Mouse (Mus musculus): ENCODE measurements around the gene Ipo7.
"Not testable (repeated sequence)": the region's sequence is repeated elsewhere in the genome, so short reads cannot be mapped to it uniquely, and the experiment has no call there.

Gene Ipo7

GRCm38 (mm10) chr7:110018117-110018630, at the start of gene Ipo7:
Gene Ipo7 (plus strand): TSS chr7:110018274.
- in situ Hi-C loops (cut with MboI, MseI): no loop called here

DNA sequence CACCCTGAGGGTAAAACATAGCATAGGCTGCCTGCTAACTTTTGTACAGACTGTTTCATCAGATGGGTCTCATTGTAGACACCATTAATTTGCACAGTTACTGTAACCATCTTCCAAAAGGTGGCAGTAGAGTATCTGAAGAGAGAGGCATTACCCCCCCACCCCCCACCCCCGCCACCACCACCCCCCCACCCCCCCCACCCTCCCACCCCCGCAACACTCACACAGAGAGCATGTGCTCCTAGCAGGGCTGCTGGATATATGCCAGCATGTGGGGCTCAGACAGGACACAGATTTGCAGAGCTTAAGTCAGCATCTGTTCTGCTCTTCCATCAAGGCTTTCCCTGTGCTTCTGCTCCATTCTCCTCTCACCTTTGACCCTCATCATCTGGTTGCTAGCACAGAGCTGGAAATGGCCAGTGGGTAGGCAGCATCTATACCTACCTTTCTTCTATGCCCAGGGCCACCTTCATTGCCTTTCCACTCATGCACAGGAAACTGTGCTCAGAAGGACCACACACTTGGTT, 49.1 kb upstream of the Ipo7 start:
- in situ Hi-C loops (cut with MboI, MseI): no loop called here

GRCm38 (mm10) chr7:109969542-109969941, 48.5 kb upstream of the Ipo7 start:
- in situ Hi-C loops (cut with MboI, MseI): no loop called here

DNA sequence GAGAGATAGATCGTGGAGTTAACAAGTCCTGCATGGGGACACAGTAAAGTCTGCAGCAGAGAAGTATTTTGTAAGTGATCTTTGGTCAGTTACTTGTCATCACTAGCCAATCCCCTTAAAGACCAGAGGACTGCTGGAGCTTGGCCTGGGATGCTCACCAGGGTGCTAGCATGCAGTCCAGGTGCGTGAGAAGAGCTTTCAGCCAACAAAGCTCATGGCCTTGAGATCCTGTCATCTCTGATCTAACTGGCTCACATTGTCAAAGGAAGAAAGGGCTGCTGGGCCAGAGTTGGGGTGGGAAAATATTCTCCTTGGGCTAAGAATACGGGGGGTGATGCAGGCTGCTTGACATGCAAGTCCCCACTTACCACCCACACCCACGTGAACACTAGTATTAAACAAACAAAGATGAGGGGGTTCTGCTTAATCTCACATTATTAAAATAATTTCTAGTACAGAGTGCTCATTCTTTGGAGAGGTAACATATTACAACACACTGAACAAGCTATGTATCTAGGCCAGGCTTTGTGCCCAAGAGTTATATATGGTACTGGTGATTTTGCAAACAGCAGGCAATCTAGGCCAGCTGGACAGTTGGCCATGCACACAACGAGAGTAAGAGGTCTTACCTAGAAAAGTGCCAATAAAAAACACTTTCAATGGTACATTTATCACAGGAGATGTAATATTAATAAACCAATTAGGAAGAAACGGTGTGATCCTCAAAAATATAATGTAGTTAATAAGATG, 41.9 kb upstream of the Ipo7 start:
- in situ Hi-C loops (cut with MboI, MseI): no loop called here

DNA sequence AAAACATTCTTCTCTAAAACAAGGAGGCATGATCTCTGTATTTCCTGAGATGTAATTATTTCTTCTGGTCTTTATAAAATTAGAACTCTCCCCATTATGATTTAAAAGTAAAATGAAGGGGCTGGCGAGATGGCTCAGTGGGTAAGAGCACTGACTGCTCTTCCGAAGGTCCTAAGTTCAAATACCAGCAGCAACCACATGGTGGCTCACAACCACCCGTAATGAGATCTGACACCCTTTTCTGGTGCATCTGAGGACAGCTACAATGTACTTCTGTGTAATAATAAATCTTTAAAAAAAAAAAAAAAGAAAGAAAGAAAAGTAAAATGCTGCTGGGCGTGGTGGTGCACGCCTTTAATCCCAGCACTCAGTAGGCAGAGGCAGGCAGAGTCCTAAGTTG, 40.9 kb upstream of the Ipo7 start:
- in situ Hi-C loops (cut with MboI, MseI): not testable (repeated sequence)

GRCm38 (mm10) chr7:109984608-109985007, 33.5 kb upstream of the Ipo7 start:
- in situ Hi-C loops (cut with MboI, MseI): not testable (repeated sequence)

DNA sequence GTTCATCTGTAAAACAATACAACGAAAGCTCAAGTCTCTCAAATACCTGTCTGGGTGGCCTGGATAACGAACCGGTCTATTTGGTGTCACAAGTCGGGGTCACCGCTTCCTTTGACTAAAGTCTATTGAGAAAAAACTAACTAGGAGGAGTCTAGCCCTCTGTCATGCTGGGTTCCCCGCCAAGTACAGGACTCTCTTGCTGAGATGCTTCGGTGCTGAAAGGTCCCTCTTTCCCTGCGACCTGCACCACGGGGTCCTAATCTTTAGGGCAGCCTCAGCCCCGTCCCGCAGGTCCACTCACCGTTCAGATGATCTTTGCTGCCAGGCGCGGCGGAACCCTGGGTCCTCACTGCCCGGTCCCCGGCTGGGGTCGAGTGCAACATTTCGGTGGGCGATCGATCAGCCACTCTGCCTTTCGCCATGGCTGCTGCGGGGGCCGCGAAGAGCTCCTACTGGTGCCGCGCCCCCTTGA, 32.4 kb upstream of the Ipo7 start:
- in situ Hi-C loops (cut with MboI, MseI): no loop called here

DNA sequence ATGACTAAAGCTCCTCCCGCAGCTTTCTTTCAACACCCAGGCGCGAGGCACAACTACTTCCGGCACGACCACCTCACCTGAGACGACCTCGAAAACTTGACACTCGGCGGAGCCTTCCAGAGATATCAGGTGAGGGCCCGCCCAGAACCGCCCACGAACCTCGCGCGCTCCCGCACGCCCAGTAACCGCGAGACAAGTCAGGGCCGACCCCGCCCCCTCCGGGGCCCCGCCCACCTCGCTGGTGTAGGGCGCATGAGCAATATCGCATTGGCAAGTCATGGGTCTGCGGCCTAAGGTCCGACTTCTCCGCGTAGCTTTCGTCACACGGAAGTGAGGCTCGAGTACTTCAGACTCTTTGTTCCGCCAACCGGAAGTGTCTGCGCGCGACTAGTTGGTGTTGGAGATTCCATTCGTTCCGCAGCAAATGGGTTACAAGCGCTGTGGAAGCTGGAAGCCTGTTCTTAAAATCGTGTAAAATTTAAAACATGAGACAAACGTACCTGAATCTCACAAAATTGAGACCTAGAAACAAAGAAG, 31.9 kb upstream of the Ipo7 start:
- in situ Hi-C loops (cut with MboI, MseI): no loop called here

DNA sequence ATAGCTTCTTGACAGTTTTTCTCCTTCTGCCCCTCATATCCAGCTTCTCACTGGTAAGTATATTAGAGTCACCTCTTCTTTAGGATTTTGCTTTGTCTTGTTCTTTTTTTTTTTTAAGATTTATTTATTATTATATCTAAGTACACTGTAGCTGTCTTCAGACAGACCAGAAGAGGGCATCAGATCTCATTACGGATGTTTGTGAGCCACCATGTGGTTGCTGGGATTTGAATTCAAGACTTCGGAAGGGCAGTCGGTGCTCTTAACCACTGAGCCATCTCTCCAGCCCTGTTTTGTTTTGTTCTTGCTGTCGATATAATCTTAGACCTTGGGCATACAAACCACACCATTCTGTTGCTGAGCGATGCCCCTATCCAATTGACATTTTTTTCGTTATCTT, 31.3 kb upstream of the Ipo7 start, which contains the start of gene Tmem41b:
Tmem41b (minus strand) TSS at position 155 of the 400 bp plus-strand sequence.
- in situ Hi-C loops (cut with MboI, MseI): not testable (repeated sequence)

DNA sequence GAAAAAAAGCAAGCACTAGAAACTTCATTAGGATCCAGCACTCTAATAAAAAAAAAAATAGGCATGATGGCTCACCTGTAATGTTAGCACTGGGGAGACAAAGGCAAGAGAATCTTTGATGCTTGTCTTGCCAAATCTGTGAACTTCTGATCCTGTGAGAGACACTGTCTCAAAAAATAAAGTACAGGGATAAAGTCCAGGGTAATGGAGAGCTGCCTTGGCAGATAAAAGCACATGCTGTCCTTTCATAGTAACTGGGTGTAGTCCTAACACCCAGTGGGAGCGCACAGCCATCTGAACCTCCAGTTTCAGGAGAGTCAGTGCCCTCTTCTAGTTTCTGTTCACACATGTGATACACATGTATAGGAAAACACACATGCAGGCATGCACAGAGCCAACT, 26.8 kb upstream of the Ipo7 start:
- in situ Hi-C loops (cut with MboI, MseI): no loop called here

DNA sequence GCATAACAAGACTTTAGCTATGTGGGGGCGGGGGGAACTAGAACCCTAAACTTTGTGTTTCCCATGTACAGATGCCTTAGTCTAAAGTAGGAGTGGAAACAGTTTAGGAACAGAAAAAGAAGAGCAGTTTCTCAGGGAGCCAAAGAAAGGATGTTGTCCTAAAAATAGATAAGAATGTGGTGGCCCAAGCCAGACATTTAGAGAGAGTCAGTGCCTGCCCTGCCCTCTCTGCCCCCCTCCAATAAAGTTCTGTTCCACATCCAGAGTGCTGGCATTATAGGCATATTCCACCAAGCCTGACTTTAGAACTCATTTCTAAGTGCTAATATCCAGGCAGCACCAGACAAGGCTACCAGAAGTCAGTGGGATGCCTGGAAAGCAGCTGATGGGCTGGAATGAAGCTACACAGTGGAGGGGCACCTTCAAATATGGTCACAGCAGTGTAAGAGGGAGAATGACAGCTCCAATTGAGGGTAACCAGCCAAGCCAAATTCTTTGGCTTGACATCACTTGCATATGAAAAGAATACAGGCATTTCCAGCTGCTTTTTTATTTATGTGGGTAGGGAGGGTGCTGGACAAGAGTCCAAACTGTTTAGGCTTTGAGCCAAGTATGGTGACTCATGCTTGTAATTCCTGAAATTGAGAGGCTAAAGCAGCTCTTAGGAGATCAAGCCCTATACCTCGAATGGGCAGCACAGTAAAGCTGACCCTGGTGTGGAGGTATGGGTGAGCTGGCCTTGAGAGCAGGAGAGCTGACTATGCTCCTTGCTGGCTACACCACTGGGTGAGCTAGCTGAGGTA, 24.7 kb upstream of the Ipo7 start:
- in situ Hi-C loops (cut with MboI, MseI): no loop called here

DNA sequence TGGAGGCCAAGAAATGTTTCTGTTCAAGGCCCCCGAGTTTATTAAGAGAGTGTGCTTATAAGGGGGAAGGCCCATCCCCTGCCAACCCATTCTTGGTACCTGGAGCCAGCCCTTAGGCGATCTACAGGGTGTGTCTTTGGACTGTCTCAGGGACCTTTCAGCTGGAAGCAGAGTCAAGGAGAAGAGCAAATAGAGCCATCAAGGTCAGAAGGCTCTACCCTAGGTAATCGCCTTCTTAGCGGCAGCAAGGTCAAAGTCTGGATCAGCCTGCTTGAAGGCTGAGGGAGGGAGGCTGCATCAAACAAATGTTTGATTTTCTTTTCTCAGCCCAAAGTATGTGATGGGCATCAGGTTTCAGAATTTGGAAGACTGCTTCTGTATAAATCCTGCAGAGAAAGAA, 19.7 kb upstream of the Ipo7 start:
- in situ Hi-C loops (cut with MboI, MseI): no loop called here

GRCm38 (mm10) chr7:110002092-110002491, 16.0 kb upstream of the Ipo7 start:
- in situ Hi-C loops (cut with MboI, MseI): no loop called here

- in situ Hi-C loops (cut with MboI, MseI): no loop called here
These were observed 15.1 kb upstream of the Ipo7 start for GRCm38 (mm10) chr7:110002968-110003367.

- in situ Hi-C loops (cut with MboI, MseI): no loop called here
These were observed 12.1 kb upstream of the Ipo7 start for GRCm38 (mm10) chr7:110005976-110006375.

- in situ Hi-C loops (cut with MboI, MseI): no loop called here
These were observed 11.4 kb upstream of the Ipo7 start for GRCm38 (mm10) chr7:110006471-110007195.

DNA sequence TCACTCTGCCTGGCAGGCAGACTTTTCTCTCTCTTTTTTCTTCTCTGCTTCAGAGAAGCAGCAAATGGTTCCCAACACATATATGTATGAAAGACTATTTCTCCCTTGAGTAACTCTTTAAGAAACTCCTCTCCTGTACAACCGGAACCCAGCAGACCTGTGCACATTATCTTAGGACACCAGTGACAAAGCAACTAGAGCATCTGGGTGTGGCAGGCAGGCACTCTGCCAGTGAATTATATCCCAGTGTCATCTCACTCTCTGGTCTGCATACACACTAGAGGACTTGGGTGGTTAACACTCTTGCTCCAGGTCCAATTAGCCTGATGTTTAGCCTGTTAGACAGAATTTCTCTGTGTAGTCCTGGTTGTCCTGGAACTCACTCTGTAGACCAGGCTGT, 9.6 kb upstream of the Ipo7 start:
- in situ Hi-C loops (cut with MboI, MseI): no loop called here

DNA sequence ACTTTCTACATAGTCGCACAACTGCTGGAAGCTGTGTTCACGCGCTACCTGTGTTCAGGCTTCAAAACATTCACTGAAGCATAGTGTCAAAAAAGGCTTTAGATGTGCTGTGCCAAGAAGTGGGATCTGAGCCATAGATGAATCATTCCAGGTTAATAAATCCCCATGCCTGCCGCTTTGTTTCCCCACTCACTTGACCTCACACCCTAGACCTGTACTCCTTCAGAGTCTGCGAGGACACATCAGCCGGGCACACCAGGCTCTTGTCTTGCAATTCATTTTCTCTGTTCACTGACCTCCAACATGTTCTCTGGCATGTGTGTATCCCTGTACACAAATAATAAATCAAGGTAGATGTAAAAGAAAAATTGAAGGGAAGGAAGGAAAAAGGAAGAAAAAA, 9.0 kb upstream of the Ipo7 start:
- in situ Hi-C loops (cut with MboI, MseI): no loop called here

DNA sequence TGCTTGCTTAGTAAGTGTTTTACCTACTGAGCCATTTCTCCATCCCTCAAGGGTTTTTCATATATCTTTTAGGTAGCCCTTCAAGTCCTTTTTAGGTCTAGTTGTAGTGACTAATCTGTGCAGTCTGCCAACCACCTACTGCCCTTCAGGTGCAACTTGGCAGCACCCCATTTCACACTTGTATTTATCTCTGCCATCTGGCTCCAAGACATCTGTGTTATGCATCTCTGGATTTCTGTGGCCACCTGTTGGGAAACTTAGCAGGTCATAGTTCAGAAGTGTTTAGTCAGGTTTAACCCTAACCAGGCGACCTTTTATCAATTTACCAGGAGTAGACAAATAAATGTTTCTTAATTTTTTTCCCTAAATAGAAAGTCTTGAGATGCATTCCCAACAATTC, 6.7 kb upstream of the Ipo7 start:
- in situ Hi-C loops (cut with MboI, MseI): no loop called here

- in situ Hi-C loops (cut with MboI, MseI): no loop called here
These were observed 3.8 kb upstream of the Ipo7 start for GRCm38 (mm10) chr7:110014272-110014671.
